Mouse (Mus musculus) embryonic fibroblast, embryonic 13.5 days (primary cell): Measurements from ENCODE around the gene Fbxl12.

Experiments
- CTCF ChIP-seq: IDR thresholded peaks from 2 replicates; pipeline ENCODE4 v1.5.1; 2011; ENCODE audit warnings: mild to moderate bottlenecking, control low read depth, low read length, moderate library complexity, borderline replicate concordance; ENCODE audit not compliant: insufficient read depth
- POLR2A ChIP-seq: IDR thresholded peaks from 2 replicates; pipeline ENCODE4 v1.6.1; 2011; ENCODE audit warnings: low read depth, mild to moderate bottlenecking, control low read depth, low read length, moderate library complexity

DNA sequence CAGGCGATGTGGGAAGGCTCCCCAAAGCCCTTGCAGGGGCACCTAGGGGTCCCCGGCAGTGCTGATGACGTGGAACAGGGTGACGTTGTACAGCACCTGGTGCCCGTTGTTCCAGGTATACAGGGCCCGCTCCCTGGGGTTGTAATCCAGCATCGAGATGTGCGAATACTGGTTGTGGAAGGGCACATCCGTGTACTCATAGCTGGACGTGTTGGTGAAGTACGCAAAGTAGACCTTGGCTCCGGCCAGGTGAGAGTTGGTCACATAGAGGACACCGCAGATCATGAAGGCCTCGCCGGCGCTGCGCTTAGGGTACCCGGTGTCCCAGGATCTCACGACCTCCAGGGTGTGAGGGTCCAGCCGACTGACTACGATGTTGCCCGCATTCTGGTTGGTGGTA is 23.5 kb upstream of the Fbxl12 start:
- TF ChIP-seq POLR2A: no peak
- TF ChIP-seq CTCF: no peak
